14 mouse cellular contexts compared by ENCODE assay signal in the genomic region with DNA sequence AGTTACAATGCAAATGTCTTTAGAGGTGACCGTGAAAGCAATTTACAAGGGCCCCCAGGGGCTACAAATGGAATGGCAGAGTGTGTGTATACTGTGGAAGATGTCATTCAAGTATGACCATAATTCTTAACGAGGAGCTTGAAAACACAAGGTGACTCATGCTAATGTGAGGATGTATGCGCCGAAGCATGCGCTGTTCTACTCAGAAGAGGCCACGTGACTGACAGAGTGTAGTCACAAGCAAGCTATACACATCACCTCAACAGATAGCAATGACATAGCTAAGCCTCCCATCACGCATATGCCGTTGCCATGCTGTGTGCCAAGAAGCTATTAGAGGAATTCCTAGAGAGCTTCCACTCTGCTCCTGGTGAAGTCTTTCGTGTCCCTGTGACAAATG. TPM values are rescaled to one million over a fixed set of nuclear protein-coding genes. Genes with fewer than 3 reads are reported as not detected.
"Had no signal": no experiment of that assay in that cellular context is flagged by ENCODE, and none has a peak within 500 bp of the region (broad histone marks: within the 10 kb centered on the region; RNA-seq: fewer than 3 reads in every experiment).

No protein-coding gene starts in this region.

- H3K4me2 ChIP-seq: intestine, embryonic 15.5 days; liver, embryonic 11.5 days; liver, embryonic 15.5 days; lung, embryonic 14.5 days; midbrain, embryonic 12.5 days had no signal

- H3K27me3 ChIP-seq: intestine, embryonic 15.5 days; liver, embryonic 15.5 days had no signal

- H3K27ac ChIP-seq: intestine, embryonic 15.5 days; kidney, postnatal 0 days; left cerebral cortex, adult 2 months; limb, embryonic 10.5 days; liver, embryonic 15.5 days; macrophage; midbrain, embryonic 12.5 days had no signal

- H3K9ac ChIP-seq: intestine, embryonic 15.5 days; liver, embryonic 15.5 days; lung, embryonic 14.5 days; midbrain, embryonic 12.5 days had no signal

- H3K4me1 ChIP-seq: intestine, embryonic 15.5 days; liver, embryonic 15.5 days; megakaryocyte, embryonic 14.5 days; midbrain, embryonic 12.5 days had no signal

- H3K9me3 ChIP-seq: intestine, embryonic 15.5 days; limb, embryonic 10.5 days; liver, embryonic 15.5 days; megakaryocyte, embryonic 14.5 days; midbrain, embryonic 12.5 days had no signal

- DNase-seq: kidney, adult 8-10 months; lung, embryonic 14.5 days; lung, postnatal 10 days; right cerebral cortex, postnatal 25 days; thymus, postnatal 36 days had no signal

- H3K4me3 ChIP-seq: intestine, embryonic 15.5 days; left cerebral cortex, adult 2 months; limb, embryonic 10.5 days; liver, embryonic 15.5 days; megakaryocyte, embryonic 14.5 days; midbrain, embryonic 12.5 days had no signal

- H3K36me3 ChIP-seq: intestine, embryonic 15.5 days; limb, embryonic 10.5 days; liver, embryonic 15.5 days; midbrain, embryonic 12.5 days had no signal

- ATAC-seq: intestine, embryonic 15.5 days had no signal

RNA-seq across cellular contexts. Expression of gene Lnx1, which starts 5.2 kb away (rescaled TPM):
- polyA plus RNA-seq: liver, embryonic 15.5 days; macrophage had no signal
